Mouse (Mus musculus) megakaryocyte, embryonic 14.5 days (primary cell): ENCODE measurements around the gene Kcnk6.
"Not testable (repeated sequence)": the region's sequence is repeated elsewhere in the genome, so short reads cannot be mapped to it uniquely, and the experiment has no call there.

Source experiments
- FLI1 ChIP-seq: IDR thresholded peaks from 2 replicates; pipeline ENCODE4 v1.6.1; 2012; ENCODE audit warnings: low read length, inconsistent platforms, mixed read lengths
- GATA1 ChIP-seq: IDR thresholded peaks from 3 replicates; pipeline ENCODE4 v1.6.1; 2012; ENCODE audit warnings: mixed read lengths, low read length, inconsistent platforms, borderline replicate concordance

DNA sequence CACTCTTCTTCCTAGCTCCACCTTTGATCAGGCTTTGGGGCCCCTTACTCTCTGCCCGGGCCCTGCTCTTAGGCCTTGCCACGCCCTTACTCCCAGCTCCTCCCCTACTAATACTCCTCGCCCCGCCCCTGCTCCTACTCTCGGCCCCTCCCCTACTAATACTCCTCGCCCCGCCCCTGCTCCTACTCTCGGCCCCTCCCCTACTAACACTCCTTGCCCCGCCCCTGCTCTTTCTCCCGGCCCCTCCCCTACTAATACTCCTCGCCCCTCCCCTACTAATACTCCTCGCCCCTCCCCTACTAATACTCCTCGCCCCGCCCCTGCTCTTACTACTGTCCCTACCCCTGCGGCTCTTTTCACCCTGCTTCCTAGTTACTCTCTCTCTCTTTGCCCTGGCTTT, 21.3 kb downstream of the Kcnk6 start:
- not testable (repeated sequence) for TF ChIP-seq GATA1, FLI1
